Mouse (Mus musculus) midbrain, embryonic 14.5 days (tissue): ENCODE measurements around the gene 4930568D16Rik. TPM values are rescaled to one million over a fixed set of nuclear protein-coding genes. Genes with fewer than 3 reads are reported as not detected.

Experiments
- ATAC-seq: fragments of 200-750 bp; cut with Nextera tagmentation; 2 replicates; pipeline ENCODE4 v1.8.0; 2017; ENCODE audit warnings: moderate number of reproducible peaks, moderate library complexity; ENCODE audit not compliant: low FRiP score, low TSS enrichment
- DNase-seq: peaks from one replicate; pipeline ENCODE4 v3.0.0-alpha.2; 2015
- H3K27ac ChIP-seq: fragments of 300-500 bp; sonication (generic); replicated peaks from 2 replicates; pipeline ENCODE4 v1.5.1; 2014; ENCODE audit warnings: mild to moderate bottlenecking, low read depth, low read length, moderate library complexity
- H3K27me3 ChIP-seq: fragments of 300-500 bp; sonication (generic); 2 replicates; pipeline ENCODE4 v1.6.1; 2014; ENCODE audit warnings: low read length, control low read depth, mixed read lengths; ENCODE audit not compliant: control insufficient read depth, insufficient read depth
- H3K36me3 ChIP-seq: fragments of 300-500 bp; sonication (generic); 2 replicates; pipeline ENCODE4 v1.6.1; 2014; ENCODE audit warnings: low read length, control low read depth; ENCODE audit not compliant: control insufficient read depth, insufficient read depth
- H3K4me1 ChIP-seq: fragments of 300-500 bp; sonication (generic); 2 replicates; pipeline ENCODE4 v1.6.1; 2014; ENCODE audit warnings: mild to moderate bottlenecking, antibody characterized with exemption, low read length, control low read depth; ENCODE audit not compliant: control insufficient read depth, insufficient read depth
- H3K4me2 ChIP-seq: fragments of 300-500 bp; sonication (generic); 2 replicates; pipeline ENCODE4 v1.6.1; 2014; ENCODE audit warnings: mild to moderate bottlenecking, low read length, moderate library complexity
- H3K4me3 ChIP-seq: fragments of 300-500 bp; sonication (generic); replicated peaks from 2 replicates; pipeline ENCODE4 v1.5.1; 2014; ENCODE audit warnings: low read depth, low read length
- H3K9ac ChIP-seq: fragments of 300-500 bp; sonication (generic); replicated peaks from 2 replicates; pipeline ENCODE4 v1.6.1; 2014; ENCODE audit warnings: mild to moderate bottlenecking, low read length, moderate library complexity
- H3K9me3 ChIP-seq: fragments of 300-500 bp; sonication (generic); 2 replicates; pipeline ENCODE4 v1.6.1; 2016; ENCODE audit warnings: low read length, control low read depth, mixed read lengths; ENCODE audit not compliant: control insufficient read depth
- WGBS: fragments of 180-500 bp; shearing (Covaris S2); extraction: QIAGEN DNeasy Blood & Tissue Kit; methylation state at CpG from one replicate; pipeline ENCODE4 v1.1.7; 2014; 5-methylcytosine and 5-hydroxymethylcytosine counted together
- polyA plus RNA-seq: library from polyadenylated mRNA; unstranded; fragments of >200 nt; fragmentation: Nextera tagmentation; extraction: Ambion mirVana; gene quantifications from 2 replicates; pipeline ENCODE4 v1.2.1, GENCODE M21; 2014

Gene 4930568D16Rik
- polyA plus RNA-seq, 1 experiment from 2014 or later, result not detected

DNA sequence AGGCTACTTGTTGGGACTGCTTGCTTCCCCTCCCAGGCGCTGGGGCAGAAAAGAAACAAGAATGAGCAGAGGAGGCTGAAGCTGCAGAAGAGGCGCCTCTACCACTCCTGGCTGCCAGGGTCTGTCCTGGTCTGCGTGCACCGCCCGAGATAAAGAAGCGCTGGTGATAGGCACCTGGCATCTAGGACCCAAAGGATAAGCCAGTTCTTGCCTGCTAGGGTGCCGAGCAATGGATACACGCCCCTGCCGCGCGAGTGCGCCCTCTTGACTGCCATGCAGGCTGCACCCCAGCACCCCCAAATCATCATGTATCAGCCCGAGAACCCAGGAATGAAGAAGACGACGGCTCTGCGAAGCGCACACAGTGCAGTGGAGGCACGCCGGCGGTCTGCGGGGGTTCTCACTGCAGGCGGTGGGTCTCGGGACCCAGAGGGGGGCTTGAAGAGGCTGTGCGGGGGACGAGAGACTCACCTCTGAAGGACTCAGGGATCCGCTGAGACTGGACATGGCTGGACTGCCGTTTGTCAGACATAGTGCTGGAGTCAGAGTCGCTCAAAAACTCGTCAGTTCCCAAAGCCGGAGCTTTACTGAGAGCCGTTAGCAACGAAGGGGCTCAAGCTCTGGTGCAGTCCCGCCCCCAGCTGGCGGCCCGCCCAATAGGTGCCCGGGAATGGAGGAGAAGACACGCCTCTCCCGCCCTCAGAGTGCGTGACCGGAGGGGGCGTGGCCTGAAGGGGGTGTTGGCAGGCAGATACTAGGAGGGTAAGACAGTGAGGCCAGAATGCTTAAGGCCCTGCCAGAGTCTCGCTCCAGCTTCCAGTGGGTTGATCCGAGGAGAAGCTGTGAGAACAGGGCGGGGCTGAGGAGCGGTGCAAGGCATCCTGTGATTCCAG lies 30.9 kb downstream of the 4930568D16Rik start, which contains the start of gene Stom:
Gene Stom (minus strand): TSS at position 589 of the 893 bp plus-strand sequence.
- WGBS, result under 1% methylated on average over 45 of the region's 45 CpGs
- peak within 1 kb of the TSS; percentile 52 for H3K4me3 ChIP-seq
- peak within 1 kb of the TSS; percentile 89 for H3K4me2 ChIP-seq
- H3K27ac ChIP-seq, result peak within 1 kb of the TSS; percentile 63
- H3K9ac ChIP-seq, result peak within 1 kb of the TSS; percentile 61
- H3K27me3 ChIP-seq, result no peaks in the 10 kb centered on the region
- no peaks in the 10 kb centered on the region for H3K9me3 ChIP-seq
- H3K36me3 ChIP-seq, result no peaks in the 10 kb centered on the region
- DNase-seq (peak; percentile 99), ATAC-seq (peak; percentile 98)
- peaks cover 7% of the 10 kb centered on the region; the same call in 1 of the 2 replicates for H3K4me1 ChIP-seq

DNA sequence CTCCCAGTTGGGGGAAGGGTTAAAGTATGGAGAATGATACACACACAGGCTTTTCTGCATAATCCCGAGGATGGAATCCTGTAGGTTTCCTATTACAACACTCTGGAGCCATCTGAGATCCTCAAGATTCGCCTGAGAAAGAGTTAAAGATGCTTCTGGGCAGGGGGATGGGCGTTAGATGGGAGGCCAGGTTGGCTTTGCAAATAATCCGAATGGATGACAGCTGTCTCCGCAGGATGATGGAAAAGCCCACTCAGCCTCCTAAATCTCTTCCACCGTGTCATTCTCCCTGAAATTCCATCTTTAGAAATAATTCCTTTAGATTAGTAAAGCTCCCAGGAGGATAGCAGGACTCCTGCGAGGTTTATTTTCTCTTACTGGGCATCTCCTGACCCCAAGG lies 31.9 kb downstream of the 4930568D16Rik start:
- no peaks in the 10 kb centered on the region for H3K27me3 ChIP-seq
- no peaks in the 10 kb centered on the region for H3K9me3 ChIP-seq
- DNase-seq, result peak; percentile 34
- H3K4me2 ChIP-seq, result peak overlapping the region; percentile 89
- no peak overlapping the region for H3K9ac ChIP-seq
- 3% methylated on average over 7 of the region's 7 CpGs for WGBS
- peak overlapping the region; percentile 52; the same call in 1 of the 2 replicates for H3K4me3 ChIP-seq
- no peaks in the 10 kb centered on the region for H3K36me3 ChIP-seq
- no peak overlapping the region for H3K27ac ChIP-seq
- peaks cover 7% of the 10 kb centered on the region; the same call in 1 of the 2 replicates for H3K4me1 ChIP-seq
- ATAC-seq, result no peak

GRCm38 (mm10) chr2:35333670-35334069 lies 33.9 kb downstream of the 4930568D16Rik start:
- DNase-seq (no peak), ATAC-seq (no peak)
- Histone ChIP-seq H3K27me3 (no peaks in the 10 kb centered on the region), H3K9ac (no peak overlapping the region), H3K27ac (no peak overlapping the region), H3K4me3 (no peak overlapping the region), H3K4me1 (peaks cover 7% of the 10 kb centered on the region; the same call in 1 of the 2 replicates), H3K4me2 (no peak overlapping the region), H3K36me3 (no peaks in the 10 kb centered on the region), H3K9me3 (no peaks in the 10 kb centered on the region)

DNA sequence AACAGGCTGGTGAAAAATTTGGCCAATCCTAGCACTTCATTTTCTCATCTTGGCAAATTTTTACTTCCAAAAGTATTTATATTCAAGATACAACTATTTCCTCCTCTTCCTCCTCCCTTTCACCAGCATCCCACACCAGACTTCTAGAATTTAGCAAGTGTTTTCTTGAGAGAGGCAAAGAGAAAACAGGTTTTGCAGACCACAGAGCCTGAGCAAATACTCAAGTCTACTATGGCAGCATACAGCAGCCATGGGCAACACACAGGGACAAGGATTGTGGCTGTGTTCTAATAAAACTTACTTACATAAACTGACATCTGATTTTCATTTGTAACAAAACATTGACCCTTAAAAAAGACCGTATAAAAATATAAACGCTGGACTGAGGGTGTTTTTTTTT lies 36.3 kb downstream of the 4930568D16Rik start:
- Histone ChIP-seq H3K9me3 (no peaks in the 10 kb centered on the region), H3K27me3 (no peaks in the 10 kb centered on the region), H3K27ac (no peak overlapping the region), H3K36me3 (no peaks in the 10 kb centered on the region), H3K4me1 (peaks cover 12% of the 10 kb centered on the region), H3K4me3 (no peak overlapping the region), H3K9ac (no peak overlapping the region), H3K4me2 (no peak overlapping the region)
- ATAC-seq (no peak), DNase-seq (no peak)
- 83% methylated on average over 2 of the region's 2 CpGs for WGBS

DNA sequence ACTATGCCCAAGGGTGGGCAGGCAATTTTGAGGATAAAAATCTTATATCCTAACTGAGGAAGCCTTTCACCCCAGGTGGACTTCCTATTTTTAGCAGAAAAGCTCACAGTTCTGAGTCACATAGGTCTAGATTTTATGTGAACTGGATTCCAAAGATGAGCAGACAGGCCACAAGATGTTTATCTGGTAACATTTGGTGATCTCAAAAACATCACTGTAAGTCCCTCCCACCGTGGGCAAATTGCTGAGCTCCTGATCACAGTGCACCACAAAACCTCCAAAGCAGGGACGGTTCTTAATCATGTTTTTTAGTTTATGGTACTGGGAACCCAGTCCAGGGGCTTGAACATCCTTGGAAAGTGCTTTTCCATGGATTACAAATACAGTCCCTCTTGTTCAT lies 38.5 kb downstream of the 4930568D16Rik start:
- Histone ChIP-seq H3K36me3 (no peaks in the 10 kb centered on the region), H3K27ac (no peak overlapping the region), H3K4me3 (no peak overlapping the region), H3K4me2 (no peak overlapping the region), H3K9ac (no peak overlapping the region), H3K27me3 (no peaks in the 10 kb centered on the region), H3K9me3 (no peaks in the 10 kb centered on the region), H3K4me1 (peaks cover 5% of the 10 kb centered on the region; the same call in 1 of the 2 replicates)
- DNase-seq, result no peak
- ATAC-seq, result no peak
- 92% methylated on average over 2 of the region's 2 CpGs for WGBS

DNA sequence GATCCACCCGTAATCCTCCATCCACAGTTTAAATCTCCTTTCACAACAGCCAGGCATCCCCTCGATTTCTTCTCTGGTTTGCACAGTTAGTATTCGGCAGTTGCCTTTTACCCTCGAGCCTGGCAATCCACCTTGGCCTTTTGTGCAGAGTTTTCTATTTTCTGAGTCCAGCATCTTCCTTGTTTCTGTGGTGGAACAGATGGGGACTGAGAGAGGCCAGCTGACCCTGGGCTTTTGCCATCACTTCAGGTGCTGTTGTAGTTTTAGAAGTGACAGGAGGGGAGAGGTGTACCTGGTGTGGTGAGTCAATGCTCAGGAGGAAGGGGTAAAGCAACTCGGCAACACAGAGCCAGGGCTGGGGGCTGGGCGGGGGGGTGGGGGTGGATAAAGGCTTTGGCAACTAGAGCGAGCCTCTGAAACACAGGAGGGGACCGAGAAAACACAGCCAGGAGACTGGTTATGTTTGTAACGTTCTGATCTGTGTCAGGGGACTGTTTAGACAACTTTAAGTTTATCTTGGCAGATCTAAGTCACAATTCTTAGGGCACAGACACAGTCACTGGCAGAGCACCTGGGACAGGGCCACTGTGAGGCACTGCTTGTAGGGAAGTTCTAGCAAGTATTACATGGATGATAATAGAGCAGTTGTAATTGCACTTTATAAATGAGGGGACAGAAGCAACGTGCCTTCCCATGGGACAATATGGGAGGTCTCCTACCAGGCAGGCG lies 39.3 kb downstream of the 4930568D16Rik start:
- H3K27ac ChIP-seq, result no peak overlapping the region
- H3K9me3 ChIP-seq, result no peaks in the 10 kb centered on the region
- H3K4me1 ChIP-seq, result peaks cover 5% of the 10 kb centered on the region; the same call in 1 of the 2 replicates
- no peak overlapping the region for H3K9ac ChIP-seq
- no peak overlapping the region for H3K4me2 ChIP-seq
- no peak overlapping the region for H3K4me3 ChIP-seq
- ATAC-seq (no peak), DNase-seq (no peak)
- H3K36me3 ChIP-seq, result no peaks in the 10 kb centered on the region
- WGBS, result 30% methylated on average over 11 of the region's 11 CpGs
- H3K27me3 ChIP-seq, result no peaks in the 10 kb centered on the region

DNA sequence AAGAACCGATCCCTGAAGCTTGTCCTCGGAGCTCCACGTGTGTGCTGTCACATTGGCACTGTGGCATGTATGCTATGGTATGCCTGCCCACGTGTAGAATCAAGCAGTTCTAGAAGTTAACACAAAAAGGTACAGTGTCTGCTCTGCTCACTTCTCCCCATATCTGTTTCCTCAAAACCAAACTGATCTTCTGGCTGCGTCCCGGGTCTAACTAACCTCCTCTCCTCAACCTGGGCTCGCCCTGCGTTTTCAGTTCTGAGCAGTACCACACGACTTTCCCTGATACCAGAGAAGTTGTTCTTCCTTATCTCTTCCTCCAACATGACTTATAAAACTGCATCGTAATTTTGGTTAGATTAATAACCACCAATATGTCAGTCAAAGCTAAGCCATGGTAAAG lies 39.9 kb downstream of the 4930568D16Rik start:
- Histone ChIP-seq H3K9ac (no peak overlapping the region), H3K4me1 (peaks cover 5% of the 10 kb centered on the region; the same call in 1 of the 2 replicates), H3K27ac (no peak overlapping the region), H3K4me2 (no peak overlapping the region), H3K9me3 (no peaks in the 10 kb centered on the region), H3K27me3 (no peaks in the 10 kb centered on the region), H3K36me3 (no peaks in the 10 kb centered on the region), H3K4me3 (no peak overlapping the region)
- no peak for ATAC-seq
- WGBS, result 67% methylated on average over 10 of the region's 10 CpGs
- DNase-seq, result no peak

DNA sequence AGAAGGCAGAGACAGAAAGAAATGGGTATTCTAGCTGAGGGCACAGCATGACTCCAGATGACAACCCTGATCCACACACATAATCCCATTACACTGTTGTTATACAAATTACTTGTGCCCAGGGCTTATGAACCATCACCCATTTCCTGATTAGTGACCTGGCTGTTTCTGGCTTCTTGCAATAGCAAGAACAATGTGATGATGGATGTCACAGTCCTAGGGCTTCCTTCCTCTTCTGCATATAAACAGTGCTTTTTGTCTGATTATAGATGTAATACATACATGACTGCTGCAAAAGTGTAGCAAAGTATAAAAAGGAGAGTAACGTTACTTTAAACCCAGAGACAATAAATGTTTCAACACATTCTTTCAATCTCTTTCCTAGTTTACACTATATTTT lies 40.6 kb downstream of the 4930568D16Rik start:
- H3K4me3 ChIP-seq, result no peak overlapping the region
- no peaks in the 10 kb centered on the region for H3K27me3 ChIP-seq
- H3K36me3 ChIP-seq, result no peaks in the 10 kb centered on the region
- no peak overlapping the region for H3K9ac ChIP-seq
- H3K4me1 ChIP-seq, result peaks cover 5% of the 10 kb centered on the region; the same call in 1 of the 2 replicates
- H3K4me2 ChIP-seq, result no peak overlapping the region
- DNase-seq (peak; percentile 21), ATAC-seq (no peak)
- H3K27ac ChIP-seq, result no peak overlapping the region
- H3K9me3 ChIP-seq, result no peaks in the 10 kb centered on the region
- 35% methylated on average over 1 of the region's 1 CpGs for WGBS
